Mouse (Mus musculus): ENCODE measurements at regions not wholly inside any gene's neighbourhood (a gene's known extent, or its start where the extent isn't known, plus 50 kb on each side); places are given as distances from the start of the nearest gene placed in this dataset.

- TF ChIP-seq CTCF (IDR thresholded peaks at IDR 0.05; ENCODE audit: extremely low read depth, insufficient read depth, insufficient read length, insufficient replicate concordance) (no peak), POLR2A (IDR thresholded peaks at IDR 0.05; ENCODE audit: low read depth, low read length) (no peak)
These were observed 69.3 kb upstream of the Lrig3 start for GRCm38 (mm10) chr10:125896646-125897045.

All from spleen, adult 2 months (tissue).